Mouse (Mus musculus) naive thymus-derived CD4-positive, alpha-beta T cell, adult 2 months (primary cell): ENCODE measurements around the gene Sspn.

Experiments used
- DNase-seq: peaks from one replicate; pipeline ENCODE4 v3.0.0-alpha.2; 2011; ENCODE audit warnings: low read depth

Sspn gene

GRCm38 (mm10) chr6:145931341-145931740 is at the start of gene Sspn:
TSS of gene Sspn (plus strand) at chr6:145931641.
- DNase-seq, result no peak

GRCm38 (mm10) chr6:145883010-145883409 is 48.4 kb upstream of the Sspn start:
- no peak for DNase-seq

DNA sequence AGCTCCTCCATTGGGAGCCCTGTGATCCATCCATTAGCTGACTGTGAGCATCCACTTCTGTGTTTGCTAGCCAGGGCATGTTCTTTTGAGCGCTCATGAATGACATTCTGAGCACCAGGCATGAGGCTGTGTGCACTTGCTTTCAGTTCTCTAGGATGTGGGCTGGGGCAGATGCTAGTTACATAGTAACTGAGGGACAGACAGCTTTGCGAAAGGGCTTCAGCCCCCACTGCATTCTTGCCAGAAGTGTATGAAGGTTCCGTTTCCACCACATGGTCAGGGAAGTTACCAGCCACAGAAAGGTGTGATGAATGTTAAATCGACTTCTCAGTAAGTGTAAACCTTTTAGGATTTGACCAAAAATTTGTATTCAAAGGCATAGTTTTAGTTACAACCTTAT is 47.8 kb upstream of the Sspn start:
- DNase-seq, result no peak

DNA sequence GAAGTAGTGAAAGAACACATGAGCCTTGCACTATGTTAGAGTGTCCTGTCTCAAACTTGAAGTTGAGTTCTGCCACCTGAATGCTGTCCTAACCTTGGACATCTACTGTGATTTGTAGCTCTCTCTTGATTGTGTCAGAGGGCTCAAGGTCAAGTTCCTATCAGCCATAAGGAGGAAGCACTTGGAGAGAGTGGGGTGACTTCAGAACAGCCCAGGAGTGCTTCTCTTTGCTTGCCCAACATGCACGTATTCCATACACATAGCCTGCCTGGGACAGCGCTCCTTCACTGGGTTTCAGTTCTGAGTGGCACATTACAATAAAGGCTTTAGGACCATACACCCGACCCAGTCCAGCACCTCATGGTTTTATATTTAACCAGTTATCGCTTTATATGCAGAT is 46.4 kb upstream of the Sspn start:
- DNase-seq, result no peak

GRCm38 (mm10) chr6:145886277-145886676 is 45.2 kb upstream of the Sspn start:
- DNase-seq, result no peak

GRCm38 (mm10) chr6:145887719-145888118 is 43.7 kb upstream of the Sspn start:
- no peak for DNase-seq

- no peak for DNase-seq
Measured at GRCm38 (mm10) chr6:145891951-145892350, 39.5 kb upstream of the Sspn start.

GRCm38 (mm10) chr6:145892381-145893265 is 38.8 kb upstream of the Sspn start:
- DNase-seq, result no peak

- no peak for DNase-seq
Measured at GRCm38 (mm10) chr6:145893366-145894021, 37.9 kb upstream of the Sspn start.

GRCm38 (mm10) chr6:145894669-145895342 is 36.6 kb upstream of the Sspn start:
- peak; percentile 55 for DNase-seq

DNA sequence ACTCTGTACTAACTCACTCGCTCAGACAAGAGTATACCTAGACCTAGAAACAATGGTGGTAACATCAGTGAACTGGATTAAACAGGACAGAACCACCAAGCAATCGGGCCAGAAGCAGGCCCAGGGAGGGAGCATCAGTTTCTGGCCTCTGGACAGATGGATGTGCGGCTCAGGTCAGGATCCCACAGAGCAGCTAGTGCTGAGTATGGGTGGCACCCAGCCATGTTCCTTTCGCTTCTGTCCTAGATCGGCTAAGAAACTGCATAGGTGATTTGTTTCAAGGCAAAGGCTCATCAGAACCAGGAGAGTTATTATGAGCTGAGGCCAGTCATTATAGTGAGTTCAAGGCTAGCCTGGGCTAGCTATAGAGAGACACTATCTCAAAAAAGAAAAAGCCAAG is 27.3 kb upstream of the Sspn start:
- DNase-seq, result no peak

- DNase-seq, result no peak
Measured at GRCm38 (mm10) chr6:145904616-145905015, 26.8 kb upstream of the Sspn start.

GRCm38 (mm10) chr6:145906096-145906890 is 25.1 kb upstream of the Sspn start:
- no peak for DNase-seq

GRCm38 (mm10) chr6:145909943-145910342 is 21.5 kb upstream of the Sspn start:
- DNase-seq, result no peak

- no peak for DNase-seq
Measured at GRCm38 (mm10) chr6:145910469-145911426, 20.7 kb upstream of the Sspn start.

- DNase-seq, result no peak
Measured at GRCm38 (mm10) chr6:145912232-145912631, 19.2 kb upstream of the Sspn start.

DNA sequence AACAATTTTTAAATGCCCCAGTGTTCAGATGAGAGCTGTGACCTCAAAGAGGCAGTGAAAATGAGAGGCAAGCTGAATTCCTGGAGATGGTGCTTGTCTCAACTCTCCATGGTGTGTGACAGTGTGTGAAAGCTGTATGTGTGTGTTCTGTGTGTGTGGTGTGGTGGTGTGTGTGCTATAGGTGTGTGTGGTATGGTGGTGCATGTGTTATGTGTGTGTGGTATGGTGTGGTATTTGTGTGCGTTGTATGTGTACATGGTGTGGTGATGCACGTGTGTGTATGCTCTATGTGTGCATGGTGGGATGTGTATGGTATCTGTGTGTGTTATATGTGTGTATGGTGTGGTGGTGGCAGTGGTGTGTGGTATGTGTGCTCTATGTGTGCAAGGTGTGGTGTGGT is 16.0 kb upstream of the Sspn start:
- DNase-seq, result no peak

- DNase-seq, result no peak
Measured at GRCm38 (mm10) chr6:145916401-145916800, 15.0 kb upstream of the Sspn start.

DNA sequence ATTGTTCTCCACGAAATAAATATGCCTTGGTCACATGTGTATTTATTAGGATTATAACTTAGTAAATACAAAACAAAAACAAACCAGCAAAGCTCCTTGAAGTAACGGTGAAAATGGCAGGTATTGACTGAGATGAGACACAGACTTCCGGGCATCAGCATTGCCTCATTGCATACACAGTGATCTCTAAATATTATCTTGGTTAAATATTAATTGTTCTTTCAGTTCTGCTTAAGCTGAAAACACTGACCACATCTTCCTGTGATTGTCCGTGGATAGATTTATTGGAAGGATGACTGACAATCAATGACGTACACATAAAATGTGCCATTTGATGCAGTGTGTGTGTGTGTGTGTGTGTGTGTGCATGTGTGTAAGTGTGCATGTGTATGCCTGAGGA is 13.2 kb upstream of the Sspn start:
- no peak for DNase-seq

DNA sequence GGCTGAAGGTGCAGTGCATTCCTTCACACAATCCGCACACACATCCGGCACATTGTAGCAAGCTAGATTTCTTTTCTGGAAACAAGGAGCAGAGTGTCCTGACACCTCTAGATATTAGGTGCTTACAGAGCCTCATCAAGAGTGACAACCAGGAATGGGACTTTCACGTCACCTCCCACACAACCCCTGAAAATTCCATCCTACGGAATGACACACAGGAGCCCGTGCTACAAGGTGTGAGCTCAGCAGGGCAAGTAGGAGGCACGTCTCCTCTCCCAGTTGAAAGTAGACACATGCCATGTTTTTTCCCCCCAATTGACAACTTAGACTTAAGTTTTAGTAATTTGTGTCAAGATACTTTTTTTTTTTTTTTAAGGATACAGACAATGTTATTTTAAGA is 7.8 kb upstream of the Sspn start:
- no peak for DNase-seq
